Mouse (Mus musculus) forebrain, embryonic 15.5 days (tissue): ENCODE data around the gene Atoh8. TPM values are rescaled to one million over a fixed set of nuclear protein-coding genes. Genes with fewer than 3 reads are reported as not detected.

Source experiments
- ATAC-seq: fragments of 200-750 bp; cut with Nextera tagmentation; replicated peaks from 2 replicates; pipeline ENCODE4 v1.8.0; 2017; ENCODE audit warnings: mild to moderate bottlenecking, moderate TSS enrichment, moderate library complexity
- H3K27ac ChIP-seq: fragments of 300-500 bp; sonication (generic); replicated peaks from 2 replicates; pipeline ENCODE4 v1.5.1; 2015; ENCODE audit warnings: mild to moderate bottlenecking, inconsistent platforms
- H3K27me3 ChIP-seq: fragments of 300-500 bp; sonication (generic); 2 replicates; pipeline ENCODE4 v1.6.1; 2015; ENCODE audit warnings: inconsistent platforms
- H3K36me3 ChIP-seq: fragments of 300-500 bp; sonication (generic); 2 replicates; pipeline ENCODE4 v1.6.1; 2015; ENCODE audit warnings: mild to moderate bottlenecking, inconsistent platforms
- H3K4me1 ChIP-seq: fragments of 300-500 bp; sonication (generic); 2 replicates; pipeline ENCODE4 v1.6.1; 2015; ENCODE audit warnings: inconsistent platforms
- H3K4me2 ChIP-seq: fragments of 300-500 bp; sonication (generic); replicated peaks from 2 replicates; pipeline ENCODE4 v1.6.1; 2015; ENCODE audit warnings: mild to moderate bottlenecking, inconsistent platforms
- H3K4me3 ChIP-seq: fragments of 300-500 bp; sonication (generic); 2 replicates; pipeline ENCODE4 v1.5.1; 2015; ENCODE audit warnings: mild to moderate bottlenecking, inconsistent platforms
- H3K9ac ChIP-seq: fragments of 300-500 bp; sonication (generic); replicated peaks from 2 replicates; pipeline ENCODE4 v1.6.1; 2015; ENCODE audit warnings: mild to moderate bottlenecking, inconsistent platforms
- H3K9me3 ChIP-seq: fragments of 300-500 bp; sonication (generic); 2 replicates; pipeline ENCODE4 v1.6.1; 2016; ENCODE audit warnings: inconsistent platforms
- WGBS: fragments of 180-500 bp; shearing (Covaris S2); methylation state at CpG from one replicate; pipeline ENCODE4 v1.1.7; 2015; ENCODE audit warnings: mixed read lengths; 5-methylcytosine and 5-hydroxymethylcytosine counted together
- polyA plus RNA-seq: library from polyadenylated mRNA; unstranded; fragments of >200 nt; fragmentation: Nextera tagmentation; extraction: Ambion mirVana; gene quantifications from 2 replicates; pipeline ENCODE4 v1.2.1, GENCODE M21; 2015

Atoh8 gene
- polyA plus RNA-seq, 1 experiment from 2014 or later = 2.7 TPM

- Histone ChIP-seq H3K4me1 (peaks cover 2% of the 10 kb centered on the region; the same call in 1 of the 2 replicates), H3K9me3 (no peaks in the 10 kb centered on the region), H3K4me3 (no peak overlapping the region), H3K9ac (no peak overlapping the region), H3K27ac (no peak overlapping the region), H3K27me3 (no peaks in the 10 kb centered on the region), H3K4me2 (no peak overlapping the region), H3K36me3 (no peaks in the 10 kb centered on the region)
- no peak for ATAC-seq
- 87% methylated on average over 5 of the region's 5 CpGs for WGBS
These were observed 32.1 kb downstream of the Atoh8 start for GRCm38 (mm10) chr6:72203279-72203678.

GRCm38 (mm10) chr6:72202732-72203131 lies 32.6 kb downstream of the Atoh8 start:
- H3K27me3 ChIP-seq = no peaks in the 10 kb centered on the region
- no peaks in the 10 kb centered on the region for H3K36me3 ChIP-seq
- H3K4me2 ChIP-seq = no peak overlapping the region
- 88% methylated on average over 5 of the region's 5 CpGs for WGBS
- H3K27ac ChIP-seq = no peak overlapping the region
- H3K4me1 ChIP-seq = peaks cover 2% of the 10 kb centered on the region; the same call in 1 of the 2 replicates
- no peak for ATAC-seq
- H3K9ac ChIP-seq = no peak overlapping the region
- no peak overlapping the region for H3K4me3 ChIP-seq
- H3K9me3 ChIP-seq = no peaks in the 10 kb centered on the region

DNA sequence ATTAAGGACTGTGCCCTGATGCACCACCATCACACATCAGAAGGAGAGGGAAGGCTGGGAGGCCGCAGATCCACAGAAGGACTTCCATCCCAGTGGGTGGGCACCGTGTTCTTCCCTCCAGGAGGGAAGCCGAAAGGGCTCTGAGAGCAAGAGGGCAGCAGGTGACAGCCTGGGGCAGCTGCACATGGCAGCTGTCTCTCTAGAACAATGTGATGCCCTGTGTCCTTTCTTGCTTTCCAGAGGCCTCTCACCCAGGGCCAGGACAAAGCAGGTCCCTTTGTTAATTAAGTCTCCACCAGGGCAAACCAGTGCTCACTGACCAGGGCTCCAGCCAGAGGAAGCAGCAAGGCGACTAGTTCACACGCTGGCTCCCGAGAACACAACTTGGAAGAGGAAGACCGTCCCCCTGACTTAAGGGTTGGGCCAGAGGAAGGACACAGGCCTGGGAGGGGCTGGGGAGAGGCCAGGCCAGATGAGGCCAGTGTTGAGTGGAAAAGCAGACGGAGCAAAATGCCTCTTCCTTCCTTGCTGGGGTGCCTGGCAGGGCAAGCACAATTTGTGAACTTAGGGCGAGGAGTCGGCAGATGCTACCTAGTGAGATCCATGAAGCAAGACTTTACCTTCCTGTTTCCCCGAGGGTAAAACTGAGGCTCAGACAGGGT lies 34.7 kb downstream of the Atoh8 start:
- Histone ChIP-seq H3K4me3 (no peak overlapping the region), H3K27me3 (no peaks in the 10 kb centered on the region), H3K9me3 (no peaks in the 10 kb centered on the region), H3K27ac (no peak overlapping the region), H3K4me2 (no peak overlapping the region), H3K36me3 (no peaks in the 10 kb centered on the region), H3K4me1 (peaks cover 2% of the 10 kb centered on the region; the same call in 1 of the 2 replicates), H3K9ac (no peak overlapping the region)
- 56% methylated on average over 11 of the region's 11 CpGs for WGBS
- ATAC-seq = no peak

GRCm38 (mm10) chr6:72197515-72197914 lies 37.9 kb downstream of the Atoh8 start:
- Histone ChIP-seq H3K4me1 (peaks cover 2% of the 10 kb centered on the region; the same call in 1 of the 2 replicates), H3K27ac (no peak overlapping the region), H3K9ac (no peak overlapping the region), H3K9me3 (no peaks in the 10 kb centered on the region), H3K27me3 (no peaks in the 10 kb centered on the region), H3K36me3 (no peaks in the 10 kb centered on the region), H3K4me3 (no peak overlapping the region), H3K4me2 (no peak overlapping the region)
- no peak for ATAC-seq

DNA sequence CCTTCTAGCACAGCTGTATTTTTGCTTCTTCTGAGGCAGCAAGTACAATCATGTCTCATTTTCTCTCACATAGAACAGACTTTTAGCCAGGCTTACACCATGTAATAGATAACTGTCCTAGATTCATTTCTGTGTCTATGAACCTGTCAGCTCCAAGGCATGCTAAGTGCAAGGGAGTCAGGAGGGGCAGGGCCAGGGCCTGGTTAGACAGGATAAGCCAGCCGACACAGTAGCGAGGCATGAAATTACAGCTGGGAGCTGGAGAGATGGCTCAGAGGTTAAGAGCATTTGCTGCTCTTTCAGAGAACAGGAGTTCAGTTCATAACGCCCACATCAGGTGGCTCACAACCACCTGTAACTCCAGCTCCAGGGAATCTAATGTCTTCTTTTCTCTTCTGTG lies 38.7 kb downstream of the Atoh8 start:
- H3K36me3 ChIP-seq = no peaks in the 10 kb centered on the region
- peaks cover 2% of the 10 kb centered on the region; the same call in 1 of the 2 replicates for H3K4me1 ChIP-seq
- 91% methylated on average over 3 of the region's 3 CpGs for WGBS
- no peaks in the 10 kb centered on the region for H3K27me3 ChIP-seq
- no peak for ATAC-seq
- no peak overlapping the region for H3K9ac ChIP-seq
- no peaks in the 10 kb centered on the region for H3K9me3 ChIP-seq
- H3K4me2 ChIP-seq = no peak overlapping the region
- no peak overlapping the region for H3K4me3 ChIP-seq
- no peak overlapping the region for H3K27ac ChIP-seq

DNA sequence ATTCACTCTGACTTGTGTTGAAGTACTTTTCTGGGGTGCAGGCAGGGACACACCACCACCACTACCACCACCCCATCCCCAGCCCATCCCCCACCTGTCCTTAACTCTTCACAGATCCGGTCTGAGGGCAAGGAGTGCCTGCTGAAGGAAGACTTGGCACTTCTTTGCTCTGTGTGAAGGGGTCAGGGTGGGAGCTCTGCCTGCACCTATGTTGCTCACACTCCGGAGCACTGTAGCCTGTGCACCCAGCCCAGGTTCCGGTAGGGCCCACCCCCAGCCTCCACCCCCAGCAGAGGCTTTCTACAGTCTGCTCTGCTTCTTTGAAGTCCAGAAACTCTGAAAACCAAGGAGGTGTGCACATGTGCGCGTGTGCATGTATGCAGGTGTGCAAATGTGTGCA lies 44.8 kb downstream of the Atoh8 start:
- Histone ChIP-seq H3K27me3 (peaks cover 4% of the 10 kb centered on the region; the same call in 1 of the 2 replicates), H3K27ac (no peak overlapping the region), H3K36me3 (no peaks in the 10 kb centered on the region), H3K4me1 (peaks cover 10% of the 10 kb centered on the region), H3K4me2 (no peak overlapping the region), H3K9ac (no peak overlapping the region), H3K4me3 (no peak overlapping the region), H3K9me3 (no peaks in the 10 kb centered on the region)
- 69% methylated on average over 5 of the region's 5 CpGs for WGBS
- no peak for ATAC-seq

GRCm38 (mm10) chr6:72190120-72190519 lies 45.3 kb downstream of the Atoh8 start:
- H3K4me3 ChIP-seq = no peak overlapping the region
- H3K4me1 ChIP-seq = peaks cover 10% of the 10 kb centered on the region
- 44% methylated on average over 6 of the region's 6 CpGs for WGBS
- no peak overlapping the region for H3K27ac ChIP-seq
- H3K4me2 ChIP-seq = no peak overlapping the region
- no peak for ATAC-seq
- no peak overlapping the region for H3K9ac ChIP-seq
- peaks cover 4% of the 10 kb centered on the region; the same call in 1 of the 2 replicates for H3K27me3 ChIP-seq
- no peaks in the 10 kb centered on the region for H3K36me3 ChIP-seq
- H3K9me3 ChIP-seq = no peaks in the 10 kb centered on the region

DNA sequence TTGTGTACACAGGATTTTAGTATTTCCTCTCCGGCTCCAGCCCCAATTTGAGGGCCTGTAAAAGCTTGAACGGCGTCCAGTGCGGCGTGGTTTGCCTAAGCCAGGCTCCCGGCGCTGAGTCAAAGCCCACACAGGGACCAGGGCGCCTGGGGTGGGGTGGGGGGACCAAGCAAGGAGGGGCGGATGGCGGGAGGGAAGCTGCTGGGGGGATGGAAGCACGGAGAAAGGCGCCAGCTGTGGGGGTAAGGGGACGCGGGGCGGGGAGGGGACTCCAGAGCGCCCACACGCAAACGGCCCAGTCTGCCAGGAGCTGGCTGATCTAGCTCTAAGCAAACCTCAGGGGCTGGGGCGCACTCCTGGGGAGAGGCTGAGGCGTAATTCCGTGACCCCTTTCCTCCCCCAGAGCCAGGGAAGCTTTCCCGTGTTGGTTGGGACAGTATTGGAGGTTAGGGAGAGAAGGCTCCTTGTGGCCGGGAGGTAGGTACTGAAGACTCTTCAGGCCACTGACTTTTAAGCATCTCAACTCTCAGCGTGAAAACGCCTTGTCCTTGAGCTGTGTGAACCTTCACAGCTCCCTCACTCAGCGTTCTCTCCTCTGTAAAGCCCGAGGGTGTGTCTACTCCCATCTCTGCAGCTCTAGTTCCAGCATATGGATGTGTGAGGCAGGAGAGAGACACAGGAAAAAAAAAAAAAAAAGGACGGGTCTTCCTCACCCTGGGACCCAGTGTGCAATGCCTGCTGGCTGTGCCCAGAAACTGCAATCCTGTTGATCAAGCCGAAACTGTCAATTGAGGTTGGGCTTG lies 46.1 kb downstream of the Atoh8 start:
- no peak overlapping the region for H3K27ac ChIP-seq
- peaks cover 10% of the 10 kb centered on the region for H3K4me1 ChIP-seq
- H3K4me2 ChIP-seq = peak overlapping the region; percentile 46
- ATAC-seq = peak; percentile 23; the same call in 1 of the 2 replicates
- WGBS = 3% methylated on average over 29 of the region's 29 CpGs
- peaks cover 4% of the 10 kb centered on the region; the same call in 1 of the 2 replicates for H3K27me3 ChIP-seq
- peak overlapping the region; percentile 24 for H3K4me3 ChIP-seq
- H3K9ac ChIP-seq = peak overlapping the region; percentile 32; the same call in 1 of the 2 replicates
- H3K36me3 ChIP-seq = no peaks in the 10 kb centered on the region
- H3K9me3 ChIP-seq = no peaks in the 10 kb centered on the region

GRCm38 (mm10) chr6:72186809-72187208 lies 48.6 kb downstream of the Atoh8 start:
- H3K36me3 ChIP-seq = no peaks in the 10 kb centered on the region
- H3K4me3 ChIP-seq = no peak overlapping the region
- H3K9ac ChIP-seq = no peak overlapping the region
- no peak overlapping the region for H3K27ac ChIP-seq
- no peaks in the 10 kb centered on the region for H3K9me3 ChIP-seq
- 77% methylated on average over 6 of the region's 6 CpGs for WGBS
- peaks cover 10% of the 10 kb centered on the region for H3K4me1 ChIP-seq
- no peak overlapping the region for H3K4me2 ChIP-seq
- H3K27me3 ChIP-seq = peaks cover 4% of the 10 kb centered on the region; the same call in 1 of the 2 replicates
- no peak for ATAC-seq

GRCm38 (mm10) chr6:72185893-72186490 lies 49.4 kb downstream of the Atoh8 start:
- no peak overlapping the region for H3K4me2 ChIP-seq
- peaks cover 4% of the 10 kb centered on the region; the same call in 1 of the 2 replicates for H3K27me3 ChIP-seq
- no peaks in the 10 kb centered on the region for H3K9me3 ChIP-seq
- H3K4me1 ChIP-seq = peaks cover 10% of the 10 kb centered on the region
- H3K4me3 ChIP-seq = no peak overlapping the region
- WGBS = 9% methylated on average over 6 of the region's 6 CpGs
- ATAC-seq = peak; percentile 77
- no peaks in the 10 kb centered on the region for H3K36me3 ChIP-seq
- H3K27ac ChIP-seq = no peak overlapping the region
- H3K9ac ChIP-seq = no peak overlapping the region

DNA sequence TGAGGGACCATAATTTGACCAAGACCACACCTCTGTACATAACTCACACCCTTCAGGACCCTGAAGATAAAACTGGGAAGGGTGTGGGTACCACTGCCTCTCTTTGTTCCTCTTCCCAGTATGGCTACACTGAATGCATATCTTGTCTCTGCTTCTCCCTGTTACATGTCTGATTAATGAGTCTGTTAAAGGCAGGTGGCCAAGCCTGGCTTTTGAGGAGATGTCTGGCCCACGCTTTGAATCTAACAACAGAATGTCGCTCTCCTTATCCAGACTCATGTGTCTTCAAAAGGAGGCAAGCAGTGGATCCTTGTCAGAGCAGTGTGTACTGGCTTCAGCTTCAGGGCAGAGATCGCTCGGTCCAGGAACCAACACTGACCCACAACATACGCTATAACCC lies 50.8 kb downstream of the Atoh8 start:
- ATAC-seq = no peak
- H3K9ac ChIP-seq = no peak overlapping the region
- H3K4me3 ChIP-seq = no peak overlapping the region
- H3K27ac ChIP-seq = no peak overlapping the region
- H3K4me2 ChIP-seq = no peak overlapping the region
- H3K4me1 ChIP-seq = peaks cover 10% of the 10 kb centered on the region
- 0 out of 2 replicates have a peak, but pooled peaks cover 4% of the 10 kb centered on the region for H3K27me3 ChIP-seq
- WGBS = 80% methylated on average over 5 of the region's 5 CpGs
- no peaks in the 10 kb centered on the region for H3K36me3 ChIP-seq
- no peaks in the 10 kb centered on the region for H3K9me3 ChIP-seq
